Mouse (Mus musculus) G1E-ER4 (cell line): Measurements from ENCODE around the gene Rbpj. TPM values are rescaled to one million over a fixed set of nuclear protein-coding genes. Genes with fewer than 3 reads are reported as not detected.

Experiments
- GATA1 ChIP-seq: IDR thresholded peaks from one replicate; pipeline ENCODE4 v1.8.0; 2012; ENCODE audit warnings: low read length, inconsistent platforms
- polyA plus RNA-seq: library from polyadenylated mRNA; stranded (reverse); fragments of >175 nt; gene quantifications from 2 replicates; pipeline ENCODE4 v1.2.3, GENCODE M21; 2012

Rbpj gene
- polyA plus RNA-seq, 1 experiment: 3.5 TPM

DNA sequence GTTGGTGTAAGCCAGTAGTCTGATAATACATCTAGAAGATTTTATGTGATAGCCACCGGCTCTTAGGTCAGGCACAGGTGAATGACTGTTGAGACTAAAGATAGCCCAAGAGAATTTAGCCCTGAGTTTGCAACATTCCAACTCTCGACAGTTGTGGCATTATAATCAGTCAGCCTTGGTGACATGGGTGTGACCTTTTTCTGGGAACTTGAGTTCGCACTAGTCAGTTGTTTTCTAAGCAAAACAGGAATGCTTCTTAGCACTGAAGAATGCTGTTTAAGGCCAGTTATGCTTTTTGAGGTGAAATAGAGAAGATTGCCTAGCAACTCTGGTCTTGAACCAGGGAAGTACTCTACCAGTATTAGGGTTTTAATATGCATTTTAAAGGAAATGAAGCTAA is 170.8 kb downstream of the Rbpj start:
- TF ChIP-seq GATA1: no peak

DNA sequence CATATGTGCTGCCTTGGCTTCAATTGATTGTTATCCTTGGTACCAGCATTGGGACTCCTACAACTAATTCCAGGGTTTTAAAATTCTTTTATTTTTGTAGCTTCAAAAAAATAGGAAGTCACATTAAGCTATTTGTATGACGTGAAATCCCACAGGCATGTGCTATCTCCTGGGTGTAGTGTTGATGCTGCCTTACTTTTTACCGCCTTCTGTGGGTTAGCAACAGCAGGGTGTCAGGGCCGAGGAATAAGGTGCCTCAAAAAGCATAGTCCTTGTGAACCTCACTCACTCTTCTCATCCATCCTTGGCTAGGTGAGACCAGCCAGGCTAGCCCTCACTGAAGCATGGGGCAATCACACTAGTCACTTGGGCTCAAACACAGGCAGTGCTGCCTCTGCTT is 171.3 kb downstream of the Rbpj start:
- TF ChIP-seq GATA1: no peak

DNA sequence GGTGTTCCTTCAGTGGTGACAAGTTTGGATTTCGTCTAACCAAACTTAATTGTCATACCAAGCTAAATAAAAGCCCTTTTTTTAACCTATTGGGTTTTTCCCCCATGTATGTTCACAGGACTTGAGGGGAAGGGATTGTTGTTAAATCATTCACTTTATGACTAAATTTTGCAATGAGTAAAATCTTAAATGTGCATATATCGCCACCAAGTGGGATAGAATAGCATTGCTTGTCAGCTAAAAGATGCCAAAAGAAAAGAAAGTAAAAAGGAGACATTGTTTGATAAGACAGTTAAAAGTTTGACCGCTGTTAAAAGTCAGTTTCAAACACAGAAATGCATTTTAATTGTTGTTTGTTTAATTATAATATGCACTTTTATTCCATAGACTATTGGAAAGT is 172.7 kb downstream of the Rbpj start:
- no peak for TF ChIP-seq GATA1

DNA sequence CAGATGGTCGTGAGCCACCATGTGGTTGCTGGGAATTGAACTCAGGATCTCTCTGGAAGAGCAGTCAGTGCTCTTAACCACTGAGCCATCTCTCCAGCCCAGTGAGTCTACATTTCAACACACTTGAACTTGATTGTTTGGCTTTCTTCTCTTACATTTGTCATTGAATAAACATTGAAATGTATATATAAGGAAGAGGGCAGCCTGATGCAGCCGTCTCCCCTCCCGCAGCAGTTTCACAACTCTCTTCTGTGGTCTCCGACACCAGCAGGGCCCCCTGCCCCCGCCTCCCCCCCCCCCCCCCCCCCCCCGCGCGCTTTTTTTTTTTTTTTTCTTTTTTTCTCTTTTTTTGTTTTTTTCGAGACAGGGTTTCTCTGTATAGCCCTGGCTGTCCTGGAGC is 180.7 kb downstream of the Rbpj start:
- no peak for TF ChIP-seq GATA1

DNA sequence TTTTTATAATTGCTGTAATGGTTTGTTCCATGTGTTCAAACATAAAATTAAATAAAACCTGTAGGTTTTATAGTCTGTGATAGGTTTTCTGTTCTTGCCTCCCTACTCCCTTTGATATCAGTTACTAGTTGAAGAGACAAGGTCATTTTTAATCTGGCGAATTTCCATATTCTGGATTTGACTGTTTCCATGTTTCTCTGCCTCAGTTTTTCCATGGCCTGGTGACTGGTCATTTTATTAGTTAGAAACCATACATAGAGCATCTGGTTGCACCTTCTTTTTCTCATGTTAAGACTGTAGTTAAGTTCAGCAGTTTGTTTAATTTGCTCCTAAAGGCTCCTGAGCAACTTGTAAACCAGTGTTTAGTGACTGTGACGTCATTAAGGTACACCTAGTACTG is 181.4 kb downstream of the Rbpj start:
- no peak for TF ChIP-seq GATA1

DNA sequence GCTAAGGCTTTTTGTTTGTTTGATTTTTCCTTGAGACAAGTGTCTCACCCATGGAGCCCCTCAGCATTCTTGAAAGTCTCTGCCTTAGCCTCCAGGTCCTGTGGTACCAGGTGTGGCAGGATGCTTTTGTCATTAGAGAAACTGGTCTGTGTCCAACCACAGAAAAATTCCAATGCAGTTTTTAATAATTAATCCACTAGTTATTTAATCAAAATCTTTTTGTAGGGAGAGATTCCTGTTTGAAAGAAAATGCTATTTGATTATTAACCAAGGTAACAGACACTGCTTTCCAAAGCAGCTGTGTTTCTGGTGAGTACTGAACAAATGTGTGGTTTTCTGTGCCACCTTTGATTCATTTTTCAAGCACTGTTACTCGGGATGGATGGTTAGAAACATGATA is 190.6 kb downstream of the Rbpj start:
- TF ChIP-seq GATA1: no peak

DNA sequence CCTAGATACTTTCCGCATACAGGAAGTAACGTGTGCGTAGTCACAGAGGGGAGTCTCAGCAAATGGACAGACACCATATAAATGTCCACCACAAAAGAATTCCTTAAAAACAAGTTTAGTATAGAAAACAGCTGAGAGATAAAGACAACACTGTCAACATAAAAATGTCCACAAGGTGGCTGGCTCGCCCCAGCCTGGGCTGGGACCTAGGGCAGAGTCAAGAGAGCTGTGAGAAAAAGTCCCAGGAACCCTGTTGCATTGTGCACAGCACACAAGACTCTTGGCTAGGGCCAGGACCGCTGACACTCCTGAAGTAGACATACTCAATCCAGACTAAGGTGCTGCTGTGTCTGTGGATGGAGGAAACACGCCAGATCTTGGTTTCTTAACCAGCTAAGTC is 192.0 kb downstream of the Rbpj start:
- no peak for TF ChIP-seq GATA1

DNA sequence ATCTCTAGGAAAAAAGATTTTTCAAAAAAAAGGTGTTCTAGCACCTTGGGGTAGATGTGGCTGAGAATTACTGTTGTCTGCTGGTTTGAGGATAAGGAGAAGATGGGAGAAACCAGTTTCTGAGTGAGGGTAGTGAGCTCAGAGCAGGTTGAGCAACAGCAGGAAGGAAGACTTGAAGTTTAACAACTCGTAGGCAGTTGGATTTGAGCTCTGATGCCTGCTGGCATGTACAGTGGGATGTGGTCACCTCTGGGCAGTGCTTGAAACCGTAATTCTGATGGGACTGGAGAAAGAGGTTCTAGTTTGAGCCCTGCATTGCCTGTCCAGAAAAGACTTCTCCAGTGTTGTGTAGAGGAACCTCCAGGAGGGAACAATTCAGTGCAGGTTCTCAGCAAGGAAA is 195.6 kb downstream of the Rbpj start:
- no peak for TF ChIP-seq GATA1

DNA sequence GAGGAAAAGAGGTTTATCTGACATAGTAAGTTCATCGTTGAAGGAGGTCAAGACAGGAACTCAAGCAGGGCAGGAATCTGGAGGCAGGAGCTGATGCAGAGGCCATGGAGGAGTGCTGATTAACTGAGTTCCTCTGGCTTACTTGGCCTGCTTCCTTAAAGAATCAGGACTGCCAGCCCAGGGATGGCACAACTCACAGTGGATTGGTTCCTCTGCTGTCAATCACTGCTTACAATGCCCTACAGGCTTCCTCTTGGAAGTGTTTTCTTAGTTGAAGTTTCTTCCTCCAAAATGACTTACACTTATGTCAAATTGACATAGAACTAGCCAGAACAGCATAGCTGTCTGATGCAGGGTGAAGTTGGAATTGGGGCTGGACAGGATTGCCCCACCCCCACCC is 196.5 kb downstream of the Rbpj start:
- no peak for TF ChIP-seq GATA1

DNA sequence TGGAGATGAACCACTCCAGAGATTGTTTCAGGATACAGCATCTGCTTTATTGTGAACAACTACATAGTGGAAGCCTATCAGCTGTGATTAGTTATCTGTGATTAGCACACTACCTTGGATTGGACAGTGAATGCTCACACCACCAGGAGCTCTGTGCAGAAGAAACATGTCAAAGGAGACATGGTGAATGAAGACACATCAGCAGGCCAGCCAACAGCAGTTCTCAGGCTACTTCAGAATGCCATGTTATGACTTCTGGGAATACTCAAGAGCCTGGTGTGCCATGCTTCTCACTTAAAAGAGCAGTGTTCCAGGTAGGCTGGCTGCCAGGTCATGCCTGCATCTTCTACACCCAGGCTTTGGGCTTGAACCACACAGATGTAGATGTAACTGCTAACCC is 197.7 kb downstream of the Rbpj start:
- TF ChIP-seq GATA1: no peak

DNA sequence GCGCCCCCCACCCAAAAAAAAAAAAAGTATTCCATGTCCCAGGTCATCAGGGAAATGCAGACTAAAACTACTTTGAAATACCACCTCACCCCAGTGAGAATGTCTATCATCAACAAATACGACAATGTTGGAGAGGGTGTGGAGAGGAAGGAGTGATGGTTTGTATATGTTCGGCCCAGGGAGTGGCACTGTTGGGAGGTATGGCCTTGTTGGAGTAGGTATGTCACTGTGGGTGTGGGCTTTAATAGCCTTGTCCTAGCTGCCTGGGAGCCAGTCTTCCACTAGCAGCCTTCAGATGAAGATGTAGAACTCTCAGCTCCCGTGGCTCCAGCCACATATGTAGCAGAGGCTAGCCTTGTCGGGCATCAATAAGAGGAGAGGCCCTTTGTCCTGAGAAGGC is 202.1 kb downstream of the Rbpj start:
- no peak for TF ChIP-seq GATA1

DNA sequence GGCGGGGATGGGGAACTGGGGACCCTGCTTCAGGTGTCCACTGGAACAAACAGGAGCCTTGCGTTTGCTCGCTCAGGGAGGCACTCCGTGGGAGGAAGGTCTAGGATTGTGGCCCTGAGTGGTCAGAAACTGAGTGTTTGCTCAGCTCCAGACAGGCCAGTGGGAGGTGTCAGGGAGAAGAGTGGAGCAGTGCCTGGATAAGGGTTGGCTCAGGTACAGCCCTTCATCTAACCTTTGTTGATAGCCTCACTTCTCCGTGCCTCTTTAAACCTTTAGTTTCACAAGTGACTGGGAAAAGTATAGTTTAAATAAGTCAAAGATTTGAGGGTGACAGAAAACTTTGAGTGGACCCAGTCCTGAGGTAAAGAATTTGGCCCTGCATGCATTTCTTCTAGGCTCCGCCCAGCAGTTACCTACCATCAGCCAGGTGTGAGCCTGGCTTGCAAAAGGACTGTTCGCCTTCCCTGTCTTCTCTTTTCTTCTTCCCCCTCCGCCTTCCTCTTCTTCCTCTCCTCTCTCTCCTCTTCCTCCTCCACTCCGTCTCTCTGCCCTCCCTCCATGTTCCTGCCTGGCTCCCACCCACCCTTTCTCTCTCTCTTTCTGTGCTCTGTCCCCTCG is 204.5 kb downstream of the Rbpj start:
- no peak for TF ChIP-seq GATA1

DNA sequence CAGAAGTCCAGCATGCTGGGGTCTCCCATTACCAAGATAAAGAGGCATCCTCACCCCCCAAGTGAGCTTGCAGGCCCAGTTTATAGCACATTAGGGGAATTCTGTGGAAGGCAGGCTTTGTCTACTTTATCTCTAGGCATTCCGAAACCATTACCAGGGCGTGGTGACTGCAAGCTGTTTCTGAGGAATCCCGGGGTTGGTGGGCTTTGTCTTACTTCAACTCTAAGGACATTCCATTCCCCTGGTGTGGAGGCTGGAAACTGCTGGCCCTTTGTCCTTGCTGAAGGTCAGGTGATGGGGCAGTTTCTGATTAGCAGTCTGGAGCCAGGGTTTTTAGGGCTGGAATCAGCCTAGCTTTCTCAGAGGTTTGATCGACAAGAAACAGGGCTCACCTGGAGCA is 205.6 kb downstream of the Rbpj start:
- no peak for TF ChIP-seq GATA1

DNA sequence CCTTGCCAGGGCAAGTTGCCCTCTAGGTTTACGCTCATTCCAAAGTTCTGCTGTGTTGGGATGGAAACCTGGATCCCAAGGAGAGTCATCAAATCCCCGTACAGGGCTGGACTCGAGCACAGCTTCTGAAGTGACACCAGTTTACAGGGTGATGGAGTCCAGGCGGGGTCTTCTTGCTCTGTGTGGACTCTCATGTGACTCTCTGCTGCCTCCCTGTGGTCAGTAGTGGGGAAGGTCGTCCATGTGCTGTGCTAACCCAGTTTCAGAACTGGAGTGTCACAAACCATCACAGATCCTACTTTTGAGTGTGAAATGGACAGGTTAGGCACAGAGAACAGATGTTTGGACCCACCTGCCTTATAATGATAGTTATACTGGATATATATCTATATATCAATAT is 206.4 kb downstream of the Rbpj start:
- TF ChIP-seq GATA1: no peak

DNA sequence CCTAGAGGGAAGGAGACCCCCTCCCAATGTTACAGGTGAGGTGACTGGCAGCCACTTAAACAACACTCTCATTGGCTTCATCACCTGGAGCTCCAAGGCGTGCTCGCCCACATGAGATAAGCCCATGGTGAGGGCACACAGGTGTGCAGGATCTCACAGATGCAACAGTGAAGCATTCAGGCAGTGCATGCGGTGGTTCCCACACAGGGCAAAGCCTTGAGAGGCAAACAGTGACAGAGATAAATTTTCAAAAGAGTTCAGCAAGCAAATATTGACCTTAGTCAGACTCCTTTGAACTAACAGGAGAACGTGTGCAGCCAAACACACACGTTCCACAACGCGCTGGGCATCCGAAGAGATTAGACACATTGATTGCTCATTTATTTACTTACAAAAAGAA is 210.7 kb downstream of the Rbpj start:
- TF ChIP-seq GATA1: no peak

DNA sequence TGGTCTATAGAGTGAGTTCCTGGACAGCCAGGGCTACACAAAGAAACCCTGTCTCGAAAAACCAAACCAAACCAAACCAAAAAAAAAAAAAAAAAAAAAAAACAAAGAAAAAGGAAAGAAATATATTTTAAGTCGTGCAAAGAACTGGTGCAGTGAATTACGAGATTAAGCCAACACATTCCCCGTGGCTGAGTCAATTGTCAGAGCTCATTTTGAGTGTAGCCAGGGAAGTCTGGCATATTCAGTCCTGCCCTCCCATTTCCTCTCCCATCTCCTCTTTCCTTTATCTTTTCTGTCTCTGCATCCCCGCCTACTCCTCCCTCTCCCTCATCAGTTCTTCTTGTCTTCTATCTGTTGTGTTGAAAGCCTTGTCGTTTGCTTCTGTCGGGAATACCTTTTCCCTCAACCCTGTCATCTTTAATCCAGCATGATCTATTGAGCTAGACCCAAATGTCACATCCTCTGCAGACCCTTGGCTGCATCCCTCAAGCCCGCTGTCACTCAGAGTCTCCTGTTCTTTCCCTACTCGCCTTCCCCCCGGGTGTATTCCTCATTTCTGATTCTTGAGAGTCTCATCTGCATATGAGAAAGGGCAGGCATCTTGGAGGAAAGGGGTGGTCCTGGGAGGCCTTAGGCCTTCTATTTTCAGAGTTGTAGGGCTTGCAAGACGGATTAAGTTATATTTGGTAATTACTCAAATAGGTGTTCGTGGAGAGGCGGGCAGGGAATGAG is 212.2 kb downstream of the Rbpj start:
- TF ChIP-seq GATA1: no peak

DNA sequence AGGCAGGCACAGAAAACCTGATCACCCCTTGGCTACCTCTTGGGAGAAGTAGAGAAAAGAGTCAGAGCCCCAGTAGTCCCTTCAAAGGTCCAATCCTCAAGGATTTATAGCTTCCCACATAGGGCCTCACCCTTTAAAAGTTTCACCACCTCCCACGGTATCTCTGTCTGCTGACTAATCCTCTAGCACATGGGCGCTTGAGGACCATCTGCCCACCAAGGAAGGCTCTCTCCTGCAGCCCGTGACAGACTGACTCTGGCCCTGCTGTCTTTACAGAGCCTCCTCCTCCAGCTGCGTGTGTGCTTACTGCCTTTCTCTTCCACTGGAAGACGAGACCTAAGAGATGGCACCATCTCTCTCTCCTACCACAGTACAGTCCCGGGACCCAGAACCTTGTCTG is 213.7 kb downstream of the Rbpj start:
- no peak for TF ChIP-seq GATA1
